Mouse (Mus musculus): Measurements from ENCODE around the gene Fyco1.
"Not testable (repeated sequence)": the region's sequence is repeated elsewhere in the genome, so short reads cannot be mapped to it uniquely, and the experiment has no call there.

The Fyco1 gene

DNA sequence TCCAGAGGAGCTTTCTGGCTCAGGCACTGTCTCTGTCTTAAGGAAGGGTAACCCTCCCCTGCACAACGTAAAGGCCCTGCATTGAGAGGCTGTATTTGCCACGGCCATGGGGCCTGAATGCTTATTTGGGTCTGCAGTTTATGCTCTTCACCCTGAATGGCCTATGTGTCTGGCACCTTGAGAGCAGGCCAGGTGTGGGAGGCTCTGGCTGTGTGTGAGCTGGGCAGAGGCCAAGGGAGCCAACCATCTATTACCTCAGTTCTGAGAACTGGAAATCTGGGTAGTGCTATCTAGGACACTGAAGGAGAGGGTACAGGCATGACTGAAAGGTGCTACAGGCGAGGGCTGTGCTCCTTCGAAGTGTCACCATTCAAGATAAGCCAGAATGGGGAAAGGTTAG is 36.9 kb downstream of the Fyco1 start:
- no peak for DNase-seq (ENCODE audit: low spot score)

DNA sequence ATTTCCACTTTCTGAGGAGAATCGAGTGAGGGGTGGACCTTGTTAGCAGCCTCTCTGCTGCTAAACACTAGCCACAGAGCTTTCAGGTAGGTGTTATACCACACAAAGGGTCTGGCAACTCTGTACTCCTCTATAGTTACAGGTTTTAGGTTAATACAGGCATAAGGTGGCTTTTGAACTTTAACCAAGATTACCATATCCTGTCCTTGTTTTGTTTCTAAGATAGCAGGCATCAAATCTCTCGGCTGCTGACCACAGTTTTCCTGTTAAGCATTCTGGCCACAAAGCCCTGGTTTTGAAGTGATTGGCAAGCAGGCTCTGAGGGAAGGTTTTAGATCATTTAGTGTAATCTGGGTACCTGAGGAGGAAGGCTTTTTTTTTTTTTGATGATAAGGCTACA is 37.4 kb downstream of the Fyco1 start:
- no peak for DNase-seq (ENCODE audit: low spot score)

DNA sequence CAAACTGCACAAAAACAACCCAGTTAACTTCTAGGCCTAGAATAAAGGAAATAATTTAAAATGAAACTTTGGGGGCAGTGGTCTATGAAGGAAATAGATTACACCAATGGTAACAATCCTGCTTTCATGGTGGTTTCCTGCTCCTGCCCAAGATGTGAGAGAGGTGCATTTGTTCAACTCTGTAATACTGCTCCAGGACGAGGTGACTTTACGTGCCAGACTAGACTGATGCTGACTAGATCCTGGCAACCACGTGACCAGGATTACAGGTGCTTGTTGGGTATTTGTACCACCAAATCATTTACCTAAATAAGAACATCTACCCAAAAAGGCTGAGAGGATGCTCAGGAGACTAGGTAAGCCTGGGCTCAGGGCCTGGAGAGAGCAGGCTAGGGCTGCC is 39.9 kb downstream of the Fyco1 start:
- DNase-seq (ENCODE audit: low spot score), result no peak

DNA sequence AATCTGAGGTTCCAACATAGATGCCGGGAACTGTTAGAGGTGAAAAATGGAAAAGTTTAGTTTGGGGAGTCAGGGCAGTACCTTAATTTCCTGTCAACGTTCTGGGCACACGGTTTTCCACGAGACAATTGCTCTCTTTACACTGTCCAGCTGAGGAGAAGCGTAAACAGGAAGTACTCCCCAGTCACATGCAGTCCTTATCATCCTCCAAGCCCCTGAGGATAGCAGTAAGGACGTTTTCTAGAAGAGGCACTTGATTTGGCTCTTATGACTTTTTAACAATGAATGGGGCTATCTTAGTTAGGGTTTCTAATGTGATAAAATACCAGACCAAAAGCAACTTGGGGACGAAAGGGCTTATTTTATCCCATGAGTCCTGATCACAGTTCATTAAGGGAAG is 43.1 kb downstream of the Fyco1 start:
- no peak for DNase-seq (ENCODE audit: low spot score)

DNA sequence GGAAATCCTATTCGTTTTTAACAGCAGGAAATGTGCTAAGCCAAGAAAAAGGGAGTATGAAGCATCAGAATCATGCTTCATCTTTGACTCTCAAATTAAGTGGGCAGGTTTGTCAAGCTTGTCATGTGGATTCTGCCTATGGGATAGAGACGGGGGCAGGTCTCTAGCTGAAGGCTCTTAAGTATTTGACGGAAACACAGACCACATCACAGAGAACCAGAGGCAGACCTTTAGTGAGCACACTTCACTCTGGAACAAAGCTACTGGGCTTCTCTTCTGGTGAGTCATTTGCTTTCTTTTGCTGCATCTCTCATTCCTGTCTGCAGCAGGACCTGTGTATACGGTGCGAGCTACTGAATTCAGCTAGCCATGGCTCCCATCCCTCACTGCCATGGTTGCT is 45.4 kb downstream of the Fyco1 start, which contains the start of gene Cxcr6:
Gene Cxcr6 (plus strand): TSS at position 209 of the 400 bp plus-strand sequence.
- DNase-seq (ENCODE audit: low spot score), result no peak

DNA sequence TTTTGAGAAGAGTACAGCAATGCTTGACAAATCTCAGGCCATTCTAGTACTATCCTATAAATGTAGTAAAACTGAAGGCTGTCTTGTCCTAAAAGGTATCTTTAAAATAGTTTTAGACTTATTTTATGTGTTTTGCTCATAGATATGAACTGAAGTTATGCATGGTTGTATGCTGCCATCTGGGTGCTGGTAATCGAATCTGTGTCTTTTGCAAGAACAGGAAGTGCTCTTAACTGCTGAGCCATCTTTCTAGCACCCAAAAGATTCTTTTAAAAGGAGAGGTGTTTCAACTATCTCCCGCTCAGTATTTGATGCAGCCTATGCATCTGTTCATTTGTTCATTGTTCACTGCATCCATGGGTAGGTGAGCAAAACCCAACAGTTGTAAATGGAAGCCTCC is 46.5 kb downstream of the Fyco1 start:
- no peak for DNase-seq (ENCODE audit: low spot score)

DNA sequence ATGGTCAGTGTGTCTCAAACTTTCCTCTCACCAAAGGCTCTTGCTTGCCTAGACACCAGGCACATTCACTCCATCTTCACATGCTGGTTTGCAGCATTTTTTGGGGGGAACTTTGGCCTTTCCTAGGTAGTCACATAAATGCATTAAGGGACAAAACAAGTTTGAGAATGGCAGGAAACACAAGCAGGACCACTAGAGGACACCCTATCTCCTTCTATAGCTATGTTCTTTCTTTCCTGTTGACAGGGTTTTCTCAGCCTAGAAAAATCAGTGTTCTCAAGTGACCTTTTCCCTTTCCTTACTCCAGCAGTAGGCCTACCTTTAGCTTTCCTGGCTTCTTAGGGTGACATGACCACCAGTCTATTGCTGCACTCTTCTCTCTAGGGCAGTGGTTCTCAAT is 48.8 kb downstream of the Fyco1 start:
- DNase-seq (ENCODE audit: low spot score), result no peak

DNA sequence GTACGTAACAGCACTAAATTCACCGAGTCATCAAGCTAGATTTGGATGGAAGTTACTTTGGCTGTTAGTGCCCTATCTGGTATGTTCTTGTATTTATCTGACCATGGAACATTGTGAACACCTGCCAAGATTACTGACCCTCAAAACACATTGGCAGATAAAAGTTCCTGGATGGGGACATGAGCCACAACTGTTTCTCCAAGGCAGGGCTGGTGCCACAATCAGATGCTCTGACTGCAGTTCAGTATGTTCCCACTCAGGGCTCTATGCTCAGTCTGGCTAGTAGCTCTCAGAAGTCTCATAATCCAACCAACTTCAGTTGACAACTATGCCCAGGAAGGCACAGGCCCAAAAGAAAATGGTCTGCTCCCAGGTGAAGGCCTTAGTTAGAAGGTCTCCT is 49.3 kb downstream of the Fyco1 start:
- DNase-seq (ENCODE audit: low spot score), result peak; percentile 8

DNA sequence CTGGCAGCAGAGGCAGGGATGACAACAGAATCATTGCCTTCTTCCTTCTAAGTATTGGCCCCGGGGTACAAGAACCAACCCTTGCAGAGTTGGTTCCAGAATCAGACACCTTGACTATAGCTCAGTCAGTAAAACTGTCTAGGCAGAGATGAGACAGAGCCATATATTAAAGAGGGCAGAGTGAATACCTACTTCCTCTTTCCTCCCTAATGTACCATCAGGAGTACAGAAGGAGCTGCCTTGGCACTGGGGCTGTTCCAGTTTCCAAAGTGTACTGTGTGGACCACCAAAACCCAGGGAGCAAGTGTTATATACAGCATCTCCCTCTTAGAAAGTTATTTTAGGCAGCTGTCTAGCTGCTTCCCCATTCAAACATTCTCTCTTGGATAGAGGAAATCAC is 50.2 kb downstream of the Fyco1 start:
- DNase-seq (ENCODE audit: low spot score), result no peak

DNA sequence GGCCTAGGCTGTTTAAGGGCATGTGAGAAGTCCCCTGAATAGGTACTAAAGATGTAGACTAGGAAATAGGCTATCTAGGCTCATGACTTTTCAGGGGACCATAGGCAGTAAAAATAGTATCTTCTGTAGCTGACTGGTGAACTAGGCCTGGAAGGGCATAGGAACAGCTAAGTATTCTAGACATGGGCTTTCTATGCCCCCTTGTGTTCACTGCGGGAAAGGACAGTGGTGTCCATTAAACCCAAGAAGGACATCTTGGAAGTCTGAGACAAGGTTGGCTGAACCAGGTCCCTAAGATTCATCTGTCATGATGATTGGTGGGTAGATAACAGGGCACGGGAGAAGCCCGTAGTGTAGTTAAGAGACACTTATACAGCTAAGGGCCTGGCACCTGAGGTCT is 55.5 kb downstream of the Fyco1 start:
- DNase-seq (ENCODE audit: low spot score), result no peak

DNA sequence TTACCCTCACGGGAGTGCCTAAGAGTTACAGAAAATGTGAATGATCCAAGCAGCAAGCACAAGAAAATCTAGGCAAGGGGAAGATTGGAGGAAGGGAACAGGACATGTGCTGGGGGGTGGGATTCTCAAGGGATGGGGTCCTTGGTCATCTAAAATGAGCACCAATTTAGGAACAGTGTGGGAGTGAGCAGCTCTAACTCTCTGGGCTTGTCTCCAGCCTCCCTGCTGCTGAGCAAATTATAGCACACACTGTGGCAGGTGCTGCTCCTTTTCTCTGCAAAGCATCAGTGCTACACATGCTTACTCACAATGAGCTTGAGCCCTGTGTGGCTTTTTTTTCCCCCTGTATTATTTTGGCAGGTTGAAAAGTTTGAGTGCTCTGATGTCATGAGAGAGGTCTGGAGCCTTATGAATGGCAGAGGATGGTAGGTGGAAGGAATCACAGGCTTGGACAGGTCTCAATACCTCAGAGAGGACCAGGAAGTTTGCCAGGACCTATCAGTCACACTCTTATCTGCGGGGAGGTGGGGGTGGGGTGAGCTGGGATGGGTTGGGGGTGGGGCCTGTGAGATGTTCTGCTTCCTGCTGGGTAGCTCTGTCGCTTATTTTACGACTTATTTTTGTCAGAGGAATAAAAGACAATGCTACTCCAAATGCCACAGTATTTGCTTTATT is 62.7 kb downstream of the Fyco1 start:
- DNase-seq (ENCODE audit: low spot score), result no peak

DNA sequence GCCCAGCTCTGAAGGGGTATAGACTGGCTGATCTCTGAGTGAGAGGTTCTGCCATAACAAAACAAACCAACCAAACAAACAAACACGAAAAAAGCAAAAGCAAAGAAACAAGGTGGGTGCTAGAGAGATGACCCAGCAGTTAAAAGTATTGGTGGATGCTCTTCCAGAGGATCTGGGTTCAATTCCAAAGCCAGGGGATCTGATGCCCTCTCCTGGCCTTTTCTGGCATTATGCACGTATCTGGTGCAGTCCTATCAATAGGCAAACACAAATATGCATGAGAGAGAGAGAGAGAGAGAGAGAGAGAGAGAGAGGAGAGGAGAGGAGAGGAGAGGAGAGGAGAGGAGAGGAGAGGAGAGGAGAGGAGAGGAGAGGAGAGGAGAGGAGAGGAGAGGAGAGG is 78.4 kb downstream of the Fyco1 start:
- DNase-seq (ENCODE audit: low spot score), result not testable (repeated sequence)

DNA sequence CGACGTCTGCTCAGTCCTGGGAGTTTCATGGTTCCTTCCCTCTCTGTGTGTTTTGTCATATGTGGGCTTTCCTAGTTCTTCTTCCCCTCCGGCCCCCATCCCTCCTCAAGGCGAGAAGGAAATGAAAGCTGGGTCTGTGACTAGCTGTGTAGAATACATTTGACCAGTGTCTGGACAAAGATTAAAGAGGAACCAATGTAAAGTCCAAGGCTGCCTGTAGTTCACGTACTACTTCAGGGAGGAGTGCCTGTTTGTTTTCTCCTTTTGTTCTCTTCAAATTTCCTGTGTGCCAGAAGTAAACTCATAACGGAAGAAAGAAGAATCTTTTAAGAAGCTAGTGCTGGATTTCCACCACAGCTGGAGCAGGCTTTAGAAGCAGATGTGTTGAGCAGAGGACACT is 82.2 kb downstream of the Fyco1 start:
- no peak for DNase-seq (ENCODE audit: low spot score)

DNA sequence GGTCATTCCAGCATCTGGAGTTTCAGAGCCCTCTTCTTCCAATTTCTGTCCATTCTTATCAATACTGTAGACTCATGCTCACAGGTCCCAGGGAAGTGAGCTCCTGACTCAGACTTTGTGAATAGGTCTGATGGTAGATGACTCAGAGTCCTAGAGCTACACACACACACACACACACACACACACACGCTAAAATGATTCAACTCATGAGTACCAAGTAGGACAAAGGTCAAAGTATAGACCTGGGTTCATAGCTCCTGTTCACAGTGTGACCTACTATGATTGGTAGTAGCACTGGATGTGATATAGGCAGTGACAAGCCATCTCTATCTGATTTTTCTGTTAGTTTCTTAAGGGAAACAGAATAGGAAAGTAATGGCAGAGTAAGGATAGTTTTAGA is 83.3 kb downstream of the Fyco1 start:
- no peak for DNase-seq (ENCODE audit: low spot score)

DNA sequence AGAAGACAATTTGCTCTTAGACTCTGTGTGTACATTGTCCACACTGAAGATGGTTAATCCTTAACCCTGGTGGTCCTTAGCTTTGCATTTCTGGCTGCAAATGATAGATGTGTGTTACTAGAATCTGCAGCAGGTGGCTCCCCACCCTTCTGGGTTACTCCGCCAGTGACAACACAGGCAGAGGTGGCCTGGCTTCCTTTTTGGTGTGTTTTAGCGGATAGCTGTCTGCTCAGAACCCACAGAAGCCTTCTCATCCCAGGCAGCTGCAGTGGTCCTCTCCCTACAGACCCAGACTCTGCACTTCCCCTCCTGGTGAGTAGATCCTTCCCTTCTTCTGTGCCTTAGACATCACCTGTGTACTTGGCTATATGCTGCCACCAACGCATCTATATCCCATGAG is 84.7 kb downstream of the Fyco1 start:
- DNase-seq (ENCODE audit: low spot score), result no peak

DNA sequence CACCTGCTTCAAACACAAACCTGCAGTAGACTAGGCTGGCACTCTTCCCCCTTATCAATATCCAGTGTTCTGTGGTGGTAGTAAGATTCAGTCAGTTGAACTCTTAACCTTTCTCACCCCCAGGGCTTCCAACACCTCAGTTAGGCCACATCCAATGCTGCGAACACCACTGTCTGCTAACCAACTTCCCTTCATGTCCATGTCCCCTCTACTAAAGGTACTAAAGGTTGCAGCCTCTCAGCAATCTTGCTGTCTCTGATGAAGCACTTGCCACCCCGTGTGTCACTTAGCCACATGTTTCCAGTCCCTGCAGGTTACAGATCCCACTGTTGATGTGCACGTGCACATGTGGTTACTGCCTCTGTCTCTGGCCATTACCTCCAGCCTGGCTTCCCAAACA is 87.9 kb downstream of the Fyco1 start:
- DNase-seq (ENCODE audit: low spot score), result no peak

DNA sequence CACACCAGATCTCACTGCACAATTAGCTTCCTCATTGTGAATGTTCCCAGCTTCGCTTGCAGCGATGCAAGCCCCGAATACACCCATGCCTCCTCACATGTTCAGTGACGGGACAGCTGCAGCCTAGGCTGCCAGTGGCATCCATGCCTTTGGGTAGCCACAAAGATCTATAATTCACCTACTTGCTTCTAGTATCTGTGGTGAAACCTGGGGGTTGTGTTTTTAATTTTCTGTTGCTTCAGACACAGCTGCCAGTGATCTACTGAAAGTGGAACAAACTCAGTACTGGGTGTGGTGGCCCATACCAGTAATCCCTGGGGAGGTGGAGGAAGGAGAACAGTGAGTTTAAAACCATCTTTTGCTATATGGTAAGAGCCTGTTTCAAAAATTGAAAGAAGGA is 88.8 kb downstream of the Fyco1 start:
- no peak for DNase-seq (ENCODE audit: low spot score)

DNA sequence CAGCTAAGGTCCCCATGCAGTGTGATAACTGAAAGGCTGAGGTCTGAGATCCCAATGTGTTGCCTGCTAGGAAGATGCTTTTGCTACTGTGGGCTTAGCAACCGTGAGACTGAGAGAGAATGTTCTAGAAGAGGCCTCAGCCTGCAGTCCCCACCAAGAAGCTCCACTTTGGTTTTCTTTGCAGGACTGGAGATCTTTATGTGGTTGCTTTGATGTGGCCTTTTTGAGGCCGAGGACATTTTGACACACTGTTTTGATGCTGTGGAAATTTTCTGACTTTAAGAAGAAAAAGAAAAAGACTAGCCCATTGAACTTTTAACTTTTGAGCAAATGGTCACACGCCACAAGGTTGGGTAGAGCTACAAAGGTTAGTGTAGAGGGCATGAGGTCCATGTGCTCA is 90.9 kb downstream of the Fyco1 start:
- no peak for DNase-seq (ENCODE audit: low spot score)

DNA sequence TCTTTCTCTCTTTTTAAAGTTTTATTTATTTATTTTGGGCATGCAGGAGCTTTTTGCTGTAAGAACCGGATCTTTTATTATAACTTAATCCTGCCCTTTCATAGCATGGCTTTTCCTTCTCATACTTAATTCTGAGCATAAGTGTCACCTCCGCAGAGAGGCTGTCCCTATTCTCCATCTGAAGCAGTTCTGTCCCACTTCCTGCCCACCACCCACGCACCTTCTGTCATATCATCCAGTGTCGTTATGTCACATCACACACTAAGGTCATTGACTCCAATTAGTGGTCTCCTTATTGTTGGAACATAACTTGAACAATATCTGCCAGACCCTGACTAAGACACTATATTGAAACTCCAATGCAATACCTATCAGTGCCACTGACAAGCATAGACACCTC is 93.1 kb downstream of the Fyco1 start:
- no peak for DNase-seq (ENCODE audit: low spot score)

DNA sequence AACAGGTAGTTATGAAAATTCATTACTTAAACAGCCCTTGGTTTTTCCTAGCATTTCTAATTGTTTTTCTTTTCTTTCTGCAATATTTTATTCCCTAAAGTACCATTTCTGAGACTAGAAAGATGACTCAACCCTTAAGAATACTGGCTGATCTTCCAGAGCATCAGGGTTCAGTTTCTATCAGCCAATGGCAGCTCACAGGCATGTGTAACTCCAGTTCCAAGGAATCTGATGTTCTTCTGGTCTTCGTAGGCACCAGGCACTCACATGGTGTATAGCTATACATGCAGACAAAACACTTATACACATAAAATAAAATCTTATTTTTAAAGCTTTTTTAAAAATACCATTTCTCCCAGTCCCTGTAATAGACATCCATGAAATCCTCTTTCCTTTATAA is 93.5 kb downstream of the Fyco1 start:
- no peak for DNase-seq (ENCODE audit: low spot score)

DNA sequence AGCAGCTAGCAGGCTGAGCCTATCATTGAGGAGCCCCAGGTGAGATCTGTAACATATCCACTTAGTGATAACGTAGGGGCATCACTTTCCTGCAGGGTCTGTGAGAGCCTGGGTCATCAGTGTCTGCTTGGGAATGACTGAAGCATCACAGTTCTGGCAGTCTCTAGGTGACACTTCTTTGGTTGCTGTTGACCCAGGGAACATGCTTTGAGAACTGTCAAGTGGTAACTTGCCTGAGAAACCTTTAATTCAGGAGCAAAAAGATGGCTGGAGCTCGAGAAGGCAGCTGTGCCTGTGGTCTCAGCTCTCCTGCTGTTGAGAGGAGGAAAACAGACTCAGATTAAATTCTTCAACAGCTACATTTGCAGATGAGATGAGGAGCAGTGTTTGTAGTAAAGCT is 94.4 kb downstream of the Fyco1 start:
- DNase-seq (ENCODE audit: low spot score), result no peak

DNA sequence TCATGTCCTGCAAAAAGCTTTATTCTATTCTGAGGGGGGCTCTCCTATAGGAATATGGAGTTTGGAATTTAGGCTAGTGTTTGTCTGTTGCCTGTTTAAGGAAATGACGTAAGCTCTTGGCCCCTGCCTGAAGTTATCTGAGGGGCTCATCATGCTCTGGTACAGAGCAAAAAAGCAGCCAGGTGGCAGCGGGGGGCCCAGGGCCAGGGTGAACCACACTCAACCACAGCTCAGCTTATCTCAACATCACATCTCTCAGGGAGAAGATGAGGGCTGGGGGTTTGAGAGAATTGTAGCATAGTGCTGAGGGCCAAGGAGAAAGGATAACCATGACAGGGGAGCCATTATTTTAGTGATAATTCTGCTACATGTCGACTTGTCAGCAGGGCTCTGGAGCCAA is 94.9 kb downstream of the Fyco1 start:
- no peak for DNase-seq (ENCODE audit: low spot score)

DNA sequence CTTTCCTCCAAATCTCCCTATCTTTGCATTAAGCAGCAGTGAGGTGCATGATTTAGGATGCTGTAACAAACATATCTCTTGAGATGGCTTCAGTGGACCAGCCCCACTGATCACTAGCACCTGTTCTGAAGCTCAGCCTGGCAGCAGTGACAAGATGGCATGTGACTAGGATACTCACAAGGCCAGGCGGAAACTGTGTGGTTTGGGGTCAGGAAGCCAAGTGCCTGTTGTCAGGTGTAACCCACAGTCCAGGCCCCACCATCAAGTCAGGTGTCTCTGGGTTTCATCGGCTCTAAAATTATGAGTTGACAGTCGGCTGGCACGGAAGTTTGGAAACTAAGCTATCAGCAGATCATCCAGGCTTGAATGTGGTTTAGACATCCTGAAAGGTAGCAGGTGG is 97.4 kb downstream of the Fyco1 start:
- DNase-seq (ENCODE audit: low spot score), result no peak

DNA sequence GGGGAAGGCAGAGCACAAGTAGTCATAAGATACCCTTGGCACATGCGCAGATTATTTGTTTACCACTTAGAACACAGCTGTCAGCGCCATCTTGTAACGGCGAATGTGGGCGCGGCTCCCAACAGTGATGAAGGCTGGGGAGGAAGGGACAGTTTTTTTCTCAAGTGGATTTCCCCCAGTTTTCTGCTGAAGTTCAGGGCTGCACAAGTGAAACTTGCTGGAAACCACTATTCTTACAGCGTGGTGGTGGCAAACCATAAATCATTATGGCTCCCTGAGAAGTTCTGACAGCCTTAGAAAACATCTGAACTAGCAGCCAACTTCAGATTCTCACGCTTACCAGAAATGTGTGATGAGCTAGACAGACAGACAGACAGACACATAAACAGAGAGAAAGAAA is 102.0 kb downstream of the Fyco1 start:
- DNase-seq (ENCODE audit: low spot score), result not testable (repeated sequence)

DNA sequence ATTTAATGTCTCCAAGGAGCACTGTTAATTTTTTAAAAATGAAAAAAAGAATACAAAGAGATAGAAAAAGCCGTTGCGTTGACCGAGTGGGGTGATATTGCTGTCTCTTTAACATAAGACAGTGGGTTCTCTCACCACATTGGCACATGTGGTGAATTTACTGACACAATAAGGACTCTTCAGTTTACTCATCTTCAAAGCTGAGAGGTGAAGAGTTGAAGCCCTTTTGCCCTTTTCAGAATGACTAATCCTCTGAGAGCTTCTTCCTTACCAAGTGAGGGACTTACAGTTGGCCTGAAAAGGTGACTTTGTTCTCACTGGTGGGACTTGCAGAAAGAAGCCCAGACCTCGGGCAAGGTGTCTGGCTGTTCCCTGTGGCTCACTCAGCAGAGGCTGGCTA is 110.9 kb downstream of the Fyco1 start:
- no peak for DNase-seq (ENCODE audit: low spot score)

Measured in testis, postnatal 14 days (tissue).